Mouse (Mus musculus): ENCODE data around the gene Cryba4. TPM values are rescaled to one million over a fixed set of nuclear protein-coding genes. Genes with fewer than 3 reads are reported as not detected.
A peak's percentile ranks its signal among the peaks of the same experiment; 100 is the strongest.

Cryba4 gene
- polyA plus RNA-seq, 1 experiment, result 2.8 TPM

DNA sequence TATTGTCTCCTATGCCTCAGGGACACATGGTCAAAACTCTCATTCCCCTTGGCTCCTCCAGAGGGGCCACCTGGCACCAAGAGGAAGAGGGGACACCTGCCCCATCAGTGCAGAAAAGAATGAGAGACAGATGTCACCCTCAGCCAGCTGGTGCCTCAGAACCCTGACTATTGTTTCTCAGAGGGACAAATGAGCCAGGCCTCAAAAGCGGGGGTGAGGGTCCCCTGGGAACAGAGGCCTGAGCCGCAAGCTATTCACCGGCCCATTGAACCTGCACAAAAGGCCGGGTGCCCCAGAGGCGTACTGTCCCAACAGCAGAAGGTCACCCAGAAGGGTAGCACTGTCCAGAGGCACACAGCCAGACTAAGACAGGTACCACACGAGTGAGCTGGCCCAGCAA, 26.7 kb downstream of the Cryba4 start:
- TF ChIP-seq SRF (IDR thresholded peaks at IDR 0.05; ENCODE audit: control insufficient read depth, insufficient read length, low read depth) (no peak), TCF3 (IDR thresholded peaks at IDR 0.05; ENCODE audit: insufficient read length, low read depth) (no peak), MYOG (IDR thresholded peaks at IDR 0.05; ENCODE audit: control insufficient read depth in 1 of 3, insufficient read depth in 1 of 3, insufficient read length in 2 of 3, low read depth in 2 of 3) (no peak), MAX (IDR thresholded peaks at IDR 0.05; ENCODE audit: low read depth) (no peak), POLR2A (IDR thresholded peaks at IDR 0.05; ENCODE audit: insufficient read length, low read depth) (no peak), REST (IDR thresholded peaks at IDR 0.05; ENCODE audit: insufficient read depth, insufficient read length) (no peak), POLR2AphosphoS2 (IDR thresholded peaks at IDR 0.05; ENCODE audit: insufficient read length, low read depth) (no peak), E2F4 (IDR thresholded peaks at IDR 0.05; ENCODE audit: insufficient read depth) (no peak), TCF12 (IDR thresholded peaks at IDR 0.05; ENCODE audit: insufficient read depth, poor library complexity, severe bottlenecking) (no peak), CEBPB (IDR thresholded peaks at IDR 0.05; ENCODE audit: insufficient read depth, poor library complexity, severe bottlenecking) (no peak), MYOD1 (IDR thresholded peaks at IDR 0.05; ENCODE audit: control insufficient read depth in 1 of 3, insufficient read length in 2 of 3, low read depth in 2 of 3) (no peak), USF1 (IDR thresholded peaks at IDR 0.05; ENCODE audit: low read depth) (no peak)
- Histone ChIP-seq H3K4me2 (ENCODE audit: low read depth) (no peak overlapping the region), H3K79me2 (ENCODE audit: control insufficient read depth, insufficient read depth) (no peaks in the 10 kb centered on the region), H3K27me3 (ENCODE audit: control insufficient read depth, insufficient read depth, insufficient read length) (peaks cover 36% of the 10 kb centered on the region), H3ac (ENCODE audit: control insufficient read depth, insufficient read length) (no peak overlapping the region), H3K4me3 (no peak overlapping the region), H3K36me3 (ENCODE audit: control insufficient read depth, insufficient read depth) (no peaks in the 10 kb centered on the region)

DNA sequence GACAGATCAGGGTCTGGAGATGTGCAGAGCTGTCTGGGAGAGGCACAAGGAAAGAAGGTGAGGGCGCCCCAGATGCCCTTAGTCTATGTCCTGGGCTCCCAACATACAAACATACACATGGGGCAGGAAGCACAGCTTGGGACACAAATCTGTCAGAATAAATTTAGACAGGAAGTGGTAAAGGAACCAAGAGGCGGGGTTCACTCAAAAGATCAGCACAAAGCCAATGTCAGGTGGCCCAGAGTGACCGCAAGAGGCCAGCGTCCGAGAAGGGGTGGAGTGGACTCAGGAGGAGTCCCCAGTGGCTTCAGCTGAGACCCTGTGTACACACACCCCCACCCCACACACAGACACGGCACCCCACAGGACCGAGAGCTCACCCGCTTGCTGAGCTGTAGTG, 32.1 kb downstream of the Cryba4 start:
- no peak for TF ChIP-seq USF1 (IDR thresholded peaks at IDR 0.05; ENCODE audit: low read depth)
- TF ChIP-seq TCF3 (IDR thresholded peaks at IDR 0.05; ENCODE audit: insufficient read length, low read depth), result no peak
- TF ChIP-seq REST (IDR thresholded peaks at IDR 0.05; ENCODE audit: insufficient read depth, insufficient read length), result no peak
- no peak for TF ChIP-seq E2F4 (IDR thresholded peaks at IDR 0.05; ENCODE audit: insufficient read depth)
- TF ChIP-seq MYOD1 (IDR thresholded peaks at IDR 0.05; ENCODE audit: control insufficient read depth in 1 of 3, insufficient read length in 2 of 3, low read depth in 2 of 3), result no peak
- TF ChIP-seq MYOG (IDR thresholded peaks at IDR 0.05; ENCODE audit: control insufficient read depth in 1 of 3, insufficient read depth in 1 of 3, insufficient read length in 2 of 3, low read depth in 2 of 3), result no peak
- TF ChIP-seq SRF (IDR thresholded peaks at IDR 0.05; ENCODE audit: control insufficient read depth, insufficient read length, low read depth), result no peak
- no peak for TF ChIP-seq MAX (IDR thresholded peaks at IDR 0.05; ENCODE audit: low read depth)
- TF ChIP-seq POLR2A (IDR thresholded peaks at IDR 0.05; ENCODE audit: insufficient read length, low read depth), result no peak
- no peak for TF ChIP-seq TCF12 (IDR thresholded peaks at IDR 0.05; ENCODE audit: insufficient read depth, poor library complexity, severe bottlenecking)
- TF ChIP-seq CEBPB (IDR thresholded peaks at IDR 0.05; ENCODE audit: insufficient read depth, poor library complexity, severe bottlenecking), result no peak
- no peak for TF ChIP-seq POLR2AphosphoS2 (IDR thresholded peaks at IDR 0.05; ENCODE audit: insufficient read length, low read depth)
- Histone ChIP-seq H3ac (ENCODE audit: control insufficient read depth, insufficient read length) (no peak overlapping the region), H3K4me2 (ENCODE audit: low read depth) (no peak overlapping the region), H3K4me3 (no peak overlapping the region), H3K79me2 (ENCODE audit: control insufficient read depth, insufficient read depth) (no peaks in the 10 kb centered on the region), H3K36me3 (ENCODE audit: control insufficient read depth, insufficient read depth) (no peaks in the 10 kb centered on the region), H3K27me3 (ENCODE audit: control insufficient read depth, insufficient read depth, insufficient read length) (peaks cover 11% of the 10 kb centered on the region)

DNA sequence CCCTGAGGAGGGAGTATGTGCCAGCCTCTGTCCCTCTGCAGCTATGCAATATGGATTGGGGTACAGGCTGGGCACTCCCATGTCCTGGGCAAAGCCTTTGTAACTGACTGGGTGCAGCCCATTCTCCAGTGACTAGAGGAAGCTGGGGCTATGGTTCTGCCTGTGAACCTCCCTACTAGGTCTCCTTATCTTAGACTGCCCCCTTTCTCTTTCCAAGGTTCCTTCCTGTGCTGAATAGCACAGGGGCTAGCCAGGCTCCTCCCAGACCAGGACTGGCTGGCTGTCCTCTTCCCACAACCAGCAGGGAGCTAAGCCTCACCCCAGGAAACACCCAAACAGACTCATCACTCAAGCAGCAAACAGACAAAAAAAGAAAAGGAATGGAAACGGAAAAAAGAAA, 32.9 kb downstream of the Cryba4 start:
- TF ChIP-seq MYOD1 (IDR thresholded peaks at IDR 0.05; ENCODE audit: control insufficient read depth in 1 of 3, insufficient read length in 2 of 3, low read depth in 2 of 3) (no peak), CEBPB (IDR thresholded peaks at IDR 0.05; ENCODE audit: insufficient read depth, poor library complexity, severe bottlenecking) (no peak), TCF12 (IDR thresholded peaks at IDR 0.05; ENCODE audit: insufficient read depth, poor library complexity, severe bottlenecking) (no peak), MAX (IDR thresholded peaks at IDR 0.05; ENCODE audit: low read depth) (no peak), SRF (IDR thresholded peaks at IDR 0.05; ENCODE audit: control insufficient read depth, insufficient read length, low read depth) (no peak), REST (IDR thresholded peaks at IDR 0.05; ENCODE audit: insufficient read depth, insufficient read length) (no peak), TCF3 (IDR thresholded peaks at IDR 0.05; ENCODE audit: insufficient read length, low read depth) (no peak), USF1 (IDR thresholded peaks at IDR 0.05; ENCODE audit: low read depth) (no peak), POLR2A (IDR thresholded peaks at IDR 0.05; ENCODE audit: insufficient read length, low read depth) (no peak), POLR2AphosphoS2 (IDR thresholded peaks at IDR 0.05; ENCODE audit: insufficient read length, low read depth) (no peak)
- no peak overlapping the region for H3K4me3 ChIP-seq
- H3ac ChIP-seq (ENCODE audit: control insufficient read depth, insufficient read length), result no peak overlapping the region
- peaks cover 5% of the 10 kb centered on the region for H3K27me3 ChIP-seq (ENCODE audit: control insufficient read depth, insufficient read depth, insufficient read length)
- H3K4me2 ChIP-seq (ENCODE audit: low read depth), result peak overlapping the region; percentile 10
- no peaks in the 10 kb centered on the region for H3K36me3 ChIP-seq (ENCODE audit: control insufficient read depth, insufficient read depth)
- H3K79me2 ChIP-seq (ENCODE audit: control insufficient read depth, insufficient read depth), result no peaks in the 10 kb centered on the region

- H3ac ChIP-seq (ENCODE audit: control insufficient read depth, insufficient read length), result no peak overlapping the region
- TF ChIP-seq MYOG (IDR thresholded peaks at IDR 0.05; ENCODE audit: control insufficient read depth in 1 of 3, insufficient read depth in 1 of 3, insufficient read length in 2 of 3, low read depth in 2 of 3) (no peak), USF1 (IDR thresholded peaks at IDR 0.05; ENCODE audit: low read depth) (no peak), POLR2AphosphoS2 (IDR thresholded peaks at IDR 0.05; ENCODE audit: insufficient read length, low read depth) (no peak), SRF (IDR thresholded peaks at IDR 0.05; ENCODE audit: control insufficient read depth, insufficient read length, low read depth) (no peak)
- H3K4me2 ChIP-seq (ENCODE audit: low read depth), result no peak overlapping the region
- no peak overlapping the region for H3K4me3 ChIP-seq
- no peaks in the 10 kb centered on the region for H3K27me3 ChIP-seq (ENCODE audit: control insufficient read depth, insufficient read depth, insufficient read length)
- no peaks in the 10 kb centered on the region for H3K36me3 ChIP-seq (ENCODE audit: control insufficient read depth, insufficient read depth)
- no peaks in the 10 kb centered on the region for H3K79me2 ChIP-seq (ENCODE audit: control insufficient read depth, insufficient read depth)
Observed at GRCm38 (mm10) chr5:112218679-112219078, 33.6 kb downstream of the Cryba4 start.

- Histone ChIP-seq H3K27me3 (ENCODE audit: control insufficient read depth, insufficient read depth, insufficient read length) (no peaks in the 10 kb centered on the region), H3K79me2 (ENCODE audit: control insufficient read depth, insufficient read depth) (no peaks in the 10 kb centered on the region), H3ac (ENCODE audit: control insufficient read depth, insufficient read length) (no peak overlapping the region), H3K4me3 (no peak overlapping the region), H3K4me2 (ENCODE audit: low read depth) (no peak overlapping the region), H3K36me3 (ENCODE audit: control insufficient read depth, insufficient read depth) (no peaks in the 10 kb centered on the region)
- TF ChIP-seq MYOG (IDR thresholded peaks at IDR 0.05; ENCODE audit: control insufficient read depth in 1 of 3, insufficient read depth in 1 of 3, insufficient read length in 2 of 3, low read depth in 2 of 3), result no peak
- no peak for TF ChIP-seq TCF3 (IDR thresholded peaks at IDR 0.05; ENCODE audit: insufficient read length, low read depth)
- TF ChIP-seq SRF (IDR thresholded peaks at IDR 0.05; ENCODE audit: control insufficient read depth, insufficient read length, low read depth), result no peak
- no peak for TF ChIP-seq REST (IDR thresholded peaks at IDR 0.05; ENCODE audit: insufficient read depth, insufficient read length)
- TF ChIP-seq MAX (IDR thresholded peaks at IDR 0.05; ENCODE audit: low read depth), result no peak
- TF ChIP-seq USF1 (IDR thresholded peaks at IDR 0.05; ENCODE audit: low read depth), result no peak
- no peak for TF ChIP-seq TCF12 (IDR thresholded peaks at IDR 0.05; ENCODE audit: insufficient read depth, poor library complexity, severe bottlenecking)
- no peak for TF ChIP-seq E2F4 (IDR thresholded peaks at IDR 0.05; ENCODE audit: insufficient read depth)
- no peak for TF ChIP-seq CEBPB (IDR thresholded peaks at IDR 0.05; ENCODE audit: insufficient read depth, poor library complexity, severe bottlenecking)
- TF ChIP-seq MYOD1 (IDR thresholded peaks at IDR 0.05; ENCODE audit: control insufficient read depth in 1 of 3, insufficient read length in 2 of 3, low read depth in 2 of 3), result no peak
- TF ChIP-seq POLR2AphosphoS2 (IDR thresholded peaks at IDR 0.05; ENCODE audit: insufficient read length, low read depth), result no peak
- TF ChIP-seq POLR2A (IDR thresholded peaks at IDR 0.05; ENCODE audit: insufficient read length, low read depth), result no peak
Observed at GRCm38 (mm10) chr5:112217031-112217430, 35.3 kb downstream of the Cryba4 start.
